Mouse (Mus musculus) gastrocnemius, postnatal 4 days (tissue): Measurements from ENCODE around the gene Rybp. TPM values are rescaled to one million over a fixed set of nuclear protein-coding genes. Genes with fewer than 3 reads are reported as not detected.

Experiments
- DNase-seq, 2 experiments: peaks; one replicate each; pipeline ENCODE4 v3.0.0; 2021 to 2022; ENCODE audit warnings: low spot score in 2 of 2, mixed read lengths in 2 of 2
- total RNA-seq, 2 experiments: library from RNA; stranded (reverse); gene quantifications; 2 replicates each; pipeline ENCODE4 v1.2.3; 2021

Rybp gene
- total RNA-seq, 2 experiments from 2014 or later: 13.3 to 16.4 TPM

- DNase-seq: no peak
Measured at GRCm38 (mm10) chr6:100220917-100221560, 66.2 kb downstream of the Rybp start.

- DNase-seq: no peak
Measured at GRCm38 (mm10) chr6:100219971-100220370, 67.3 kb downstream of the Rybp start.

- DNase-seq: peak; percentile 36 to 66
Measured at GRCm38 (mm10) chr6:100218541-100219341, 68.5 kb downstream of the Rybp start.

- no peak for DNase-seq
Measured at GRCm38 (mm10) chr6:100217507-100217906, 69.8 kb downstream of the Rybp start.

- DNase-seq: no peak
Measured at GRCm38 (mm10) chr6:100216945-100217344, 70.3 kb downstream of the Rybp start.

GRCm38 (mm10) chr6:100215809-100216208 is 71.5 kb downstream of the Rybp start:
- no peak for DNase-seq

- no peak for DNase-seq
Measured at GRCm38 (mm10) chr6:100214132-100214913, 73.0 kb downstream of the Rybp start.

GRCm38 (mm10) chr6:100213596-100213995 is 73.7 kb downstream of the Rybp start:
- DNase-seq: no peak

- no peak for DNase-seq
Measured at GRCm38 (mm10) chr6:100212820-100213219, 74.5 kb downstream of the Rybp start.

- DNase-seq: no peak
Measured at GRCm38 (mm10) chr6:100211646-100212045, 75.6 kb downstream of the Rybp start.

GRCm38 (mm10) chr6:100210517-100210916 is 76.8 kb downstream of the Rybp start:
- no peak for DNase-seq

- no peak for DNase-seq
Measured at GRCm38 (mm10) chr6:100206741-100207275, 80.5 kb downstream of the Rybp start.

- no peak for DNase-seq
Measured at GRCm38 (mm10) chr6:100206261-100206660, 81.0 kb downstream of the Rybp start.

- DNase-seq: no peak
Measured at GRCm38 (mm10) chr6:100204436-100204835, 82.8 kb downstream of the Rybp start.

- DNase-seq: no peak
Measured at GRCm38 (mm10) chr6:100203492-100203891, 83.8 kb downstream of the Rybp start.

- DNase-seq: no peak
Measured at GRCm38 (mm10) chr6:100202091-100202490, 85.2 kb downstream of the Rybp start.

GRCm38 (mm10) chr6:100197102-100197501 is 90.2 kb downstream of the Rybp start:
- peak; percentile 35 to 74 for DNase-seq

- peak in 1 of 2 experiments; percentile 69 for DNase-seq
Measured at GRCm38 (mm10) chr6:100195870-100196409, 91.3 kb downstream of the Rybp start.

GRCm38 (mm10) chr6:100195091-100195490 is 92.2 kb downstream of the Rybp start:
- DNase-seq: no peak

GRCm38 (mm10) chr6:100193760-100194159 is 93.5 kb downstream of the Rybp start:
- DNase-seq: no peak

GRCm38 (mm10) chr6:100192691-100193229 is 94.5 kb downstream of the Rybp start:
- no peak for DNase-seq
